In the genomic region with DNA sequence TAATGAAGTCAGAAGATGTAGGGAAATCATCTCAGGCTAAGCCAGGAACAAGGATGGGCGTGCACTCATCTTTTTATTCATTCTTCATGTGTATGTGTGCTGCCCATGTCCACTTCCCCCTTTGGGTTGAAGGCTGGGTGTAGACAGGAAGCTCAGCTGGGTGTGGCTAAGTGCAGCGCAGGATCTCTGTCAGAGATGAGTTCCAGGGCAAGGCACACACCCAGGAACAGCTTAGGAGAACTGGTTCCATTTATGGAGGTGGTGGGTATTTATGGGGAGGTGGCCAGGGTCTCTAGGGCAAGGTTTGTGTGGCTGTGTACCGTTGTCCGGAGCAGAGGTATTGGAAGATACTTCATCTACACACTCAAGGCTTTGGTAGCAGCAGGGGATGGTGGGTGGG, we compare ENCODE assay signal across 8 mouse cellular contexts. TPM values are rescaled to one million over a fixed set of nuclear protein-coding genes. Genes with fewer than 3 reads are reported as not detected.
A peak's percentile ranks its signal among the peaks of the same experiment; 100 is the strongest.
DNase-seq lines count a peak whose midpoint lies in the region; ATAC-seq and TF ChIP-seq lines count a peak whose summit lies in the region.
"Had no signal": no experiment of that assay in that cellular context is flagged by ENCODE, and none has a peak within 500 bp of the region (broad histone marks: within the 10 kb centered on the region; RNA-seq: fewer than 3 reads in every experiment).

No protein-coding gene starts in this region.

- H3K27ac ChIP-seq in MEL (ENCODE audit: control insufficient read depth, low read depth, low read length) = peak overlapping the region; percentile 98
- no peak overlapping the region for H3K27ac ChIP-seq in forebrain, embryonic 12.5 days
- H3K27ac ChIP-seq in forebrain, embryonic 10.5 days = no peak overlapping the region

- WGBS in forebrain, embryonic 12.5 days = 86% methylated on average over 4 of the region's 4 CpGs
- 84% methylated on average over 4 of the region's 4 CpGs for WGBS in forebrain, embryonic 10.5 days

- peak overlapping the region; percentile 63 to 81 for H3K4me3 ChIP-seq in MEL (ENCODE audit: control insufficient read depth in 1 of 2, insufficient read depth in 1 of 2, low read depth in 2 of 2, low read length in 2 of 2)
- H3K4me3 ChIP-seq in megakaryocyte, embryonic 14.5 days (replicated peaks) = peak overlapping the region; percentile 77
- no peak overlapping the region for H3K4me3 ChIP-seq in forebrain, embryonic 12.5 days (replicated peaks)
- no peak overlapping the region for H3K4me3 ChIP-seq in forebrain, embryonic 10.5 days

- no peaks in the 10 kb centered on the region for H3K9me3 ChIP-seq in MEL (replicated peaks; ENCODE audit: insufficient read depth, low read length)
- no peaks in the 10 kb centered on the region for H3K9me3 ChIP-seq in megakaryocyte, embryonic 14.5 days
- H3K9me3 ChIP-seq in forebrain, embryonic 12.5 days = no peaks in the 10 kb centered on the region
- H3K9me3 ChIP-seq in forebrain, embryonic 10.5 days = no peaks in the 10 kb centered on the region

- H3K9ac ChIP-seq in MEL (ENCODE audit: control insufficient read depth, low read depth, low read length, poor library complexity, severe bottlenecking) = peak overlapping the region; percentile 76
- no peak overlapping the region for H3K9ac ChIP-seq in forebrain, embryonic 12.5 days

- peaks cover 0 to 24% of the 10 kb centered on the region in 2 experiments; a peak in 2 of 4 replicates for H3K36me3 ChIP-seq in MEL (ENCODE audit: control insufficient read depth in 1 of 2, insufficient read depth in 2 of 2, low read length in 2 of 2)
- H3K36me3 ChIP-seq in megakaryocyte, embryonic 14.5 days (replicated peaks; ENCODE audit: low read length) = no peaks in the 10 kb centered on the region
- no peaks in the 10 kb centered on the region for H3K36me3 ChIP-seq in forebrain, embryonic 12.5 days (replicated peaks)
- H3K36me3 ChIP-seq in forebrain, embryonic 10.5 days (replicated peaks) = no peaks in the 10 kb centered on the region

- DNase-seq in CD4-positive helper T cell, adult 2 months (ENCODE audit: low read depth, low spot score) = peak; percentile 71
- DNase-seq in MEL (ENCODE audit: low read depth, low spot score) (peak; percentile 94), liver (peak; percentile 78)
- DNase-seq in forebrain, embryonic 10.5 days (ENCODE audit: extremely low spot score, low spot score) = no peak
- DNase-seq in cerebellum, adult 11 months = no peak

- H3K27me3 ChIP-seq in MEL (ENCODE audit: control insufficient read depth in 1 of 2, insufficient read depth in 2 of 2, low read length in 2 of 2) = no peaks in the 10 kb centered on the region
- H3K27me3 ChIP-seq in megakaryocyte, embryonic 14.5 days (replicated peaks) = no peaks in the 10 kb centered on the region
- H3K27me3 ChIP-seq in forebrain, embryonic 12.5 days = no peaks in the 10 kb centered on the region
- H3K27me3 ChIP-seq in forebrain, embryonic 10.5 days (ENCODE audit: poor library complexity, severe bottlenecking) = no peaks in the 10 kb centered on the region

- TF ChIP-seq POLR2A in MEL (IDR thresholded peaks at IDR 0.05; ENCODE audit: control insufficient read depth in 1 of 2, insufficient read depth in 1 of 2, low read depth in 1 of 2, low read length in 2 of 2, poor library complexity in 1 of 2) = peak; percentile 56 to 92

- no peaks in the 10 kb centered on the region; the same call in 1 of the 2 replicates for H3K79me2 ChIP-seq in MEL (ENCODE audit: control insufficient read depth, insufficient read depth, low read length, poor library complexity)

- no peak overlapping the region for H3K4me2 ChIP-seq in forebrain, embryonic 12.5 days

- H3K4me1 ChIP-seq in MEL (ENCODE audit: control insufficient read depth in 1 of 2, insufficient read depth in 2 of 2, low read length in 2 of 2) = peaks cover 18 to 30% of the 10 kb centered on the region in 2 experiments
- H3K4me1 ChIP-seq in megakaryocyte, embryonic 14.5 days = peaks cover 55% of the 10 kb centered on the region
- no peaks in the 10 kb centered on the region for H3K4me1 ChIP-seq in forebrain, embryonic 12.5 days
- peaks cover 8% of the 10 kb centered on the region for H3K4me1 ChIP-seq in forebrain, embryonic 10.5 days

- TF ChIP-seq CTCF in MEL (IDR thresholded peaks at IDR 0.05 in 2 of 3, conservative IDR thresholded peaks at IDR 0.05 in 1 of 3; ENCODE audit: control insufficient read depth in 1 of 3, insufficient read depth in 1 of 3, low read depth in 2 of 3, low read length in 3 of 3, poor library complexity in 1 of 3, severe bottlenecking in 1 of 3) = no peak

- no peak for ATAC-seq in forebrain, embryonic 12.5 days (ENCODE audit: low FRiP score)
- ATAC-seq: intestine, postnatal 0 days had no signal

- TF ChIP-seq RAD21 in MEL (IDR thresholded peaks at IDR 0.05; ENCODE audit: low read depth, low read length) = no peak

- TF ChIP-seq EP300 in MEL (IDR thresholded peaks at IDR 0.05; ENCODE audit: low read depth in 1 of 2, low read length in 2 of 2) = peak; percentile 80 to 81

TF ChIP-seq in MEL, 35 proteins besides CTCF, POLR2A, EP300 and RAD21:
- peak; percentile 93 for TF ChIP-seq ZMIZ1 (IDR thresholded peaks at IDR 0.05; ENCODE audit: low read depth, low read length)
- TF ChIP-seq MEF2A (IDR thresholded peaks at IDR 0.05; ENCODE audit: extremely low read depth, insufficient replicate concordance, low read depth, low read length, poor library complexity, severe bottlenecking) = no peak
- no peak for TF ChIP-seq ZKSCAN1 (IDR thresholded peaks at IDR 0.05; ENCODE audit: low read depth, low read length)
- no peak for TF ChIP-seq E2F4 (IDR thresholded peaks at IDR 0.05; ENCODE audit: borderline replicate concordance, low read depth, low read length)
- no peak for TF ChIP-seq MAZ (IDR thresholded peaks at IDR 0.05; ENCODE audit: low read depth, low read length)
- peak; percentile 39; the same call in 1 of the 2 replicates for TF ChIP-seq POLR2AphosphoS2 (IDR thresholded peaks at IDR 0.05; ENCODE audit: low read length)
- peak; percentile 44; the same call in 1 of the 2 replicates for TF ChIP-seq NRF1 (IDR thresholded peaks at IDR 0.05; ENCODE audit: insufficient read depth, low read depth, low read length, poor library complexity, severe bottlenecking)
- peak; percentile 81 for TF ChIP-seq NELFE (IDR thresholded peaks at IDR 0.05; ENCODE audit: low read depth, low read length)
- TF ChIP-seq CHD2 (IDR thresholded peaks at IDR 0.05; ENCODE audit: low read length) = no peak
- TF ChIP-seq RCOR1 (IDR thresholded peaks at IDR 0.05; ENCODE audit: low read depth, low read length) = peak; percentile 55; the same call in 1 of the 2 replicates
- TF ChIP-seq SIN3A (IDR thresholded peaks at IDR 0.05; ENCODE audit: low read length) = peak; percentile 63; the same call in 1 of the 2 replicates
- no peak for TF ChIP-seq BHLHE40 (IDR thresholded peaks at IDR 0.05; ENCODE audit: borderline replicate concordance, low read depth, low read length)
- no peak for TF ChIP-seq GABPA (IDR thresholded peaks at IDR 0.05; ENCODE audit: low read depth, low read length)
- 0 out of 2 replicates have a peak, but pooled peaks have one; percentile 28 for TF ChIP-seq CHD1 (IDR thresholded peaks at IDR 0.05; ENCODE audit: low read depth, low read length)
- TF ChIP-seq ELF1 (IDR thresholded peaks at IDR 0.05; ENCODE audit: low read depth, low read length) = peak; percentile 75
- TF ChIP-seq MXI1 (IDR thresholded peaks at IDR 0.05; ENCODE audit: low read depth, low read length) = peak; percentile 80
- TF ChIP-seq TCF12 (IDR thresholded peaks at IDR 0.05; ENCODE audit: low read depth, low read length) = peak; percentile 59
- TF ChIP-seq ZC3H11A (IDR thresholded peaks at IDR 0.05; ENCODE audit: low read depth, low read length) = no peak
- TF ChIP-seq MYC (IDR thresholded peaks at IDR 0.05; ENCODE audit: low read depth, low read length) = no peak; the same call in 1 of the 2 replicates
- no peak for TF ChIP-seq USF2 (IDR thresholded peaks at IDR 0.05; ENCODE audit: borderline replicate concordance in 1 of 2, insufficient read depth in 1 of 2, low read depth in 1 of 2, low read length in 2 of 2)
- TF ChIP-seq SMC3 (IDR thresholded peaks at IDR 0.05; ENCODE audit: low read depth, low read length) = 0 out of 2 replicates have a peak, but pooled peaks have one; percentile 6
- peak; percentile 38; the same call in 1 of the 2 replicates for TF ChIP-seq POLR2AphosphoS5 (IDR thresholded peaks at IDR 0.05; ENCODE audit: borderline replicate concordance, low read depth, low read length)
- no peak for TF ChIP-seq JUND (IDR thresholded peaks at IDR 0.05; ENCODE audit: low read depth, low read length)
- TF ChIP-seq ETS1 (IDR thresholded peaks at IDR 0.05; ENCODE audit: low read depth, low read length) = peak; percentile 84
- TF ChIP-seq MYB (IDR thresholded peaks at IDR 0.05; ENCODE audit: low read depth, low read length) = no peak
- no peak for TF ChIP-seq MAX (IDR thresholded peaks at IDR 0.05; ENCODE audit: low read length)
- TF ChIP-seq GATA1 (IDR thresholded peaks at IDR 0.05; ENCODE audit: low read depth, low read length) = peak; percentile 31; the same call in 1 of the 2 replicates
- no peak for TF ChIP-seq KAT2A (conservative IDR thresholded peaks at IDR 0.05; ENCODE audit: low read depth, low read length)
- TF ChIP-seq TBP (IDR thresholded peaks at IDR 0.05; ENCODE audit: low read depth, low read length) = peak; percentile 89
- TF ChIP-seq HCFC1 (IDR thresholded peaks at IDR 0.05; ENCODE audit: low read depth, low read length) = peak; percentile 48
- no peak for TF ChIP-seq TAL1 (IDR thresholded peaks at IDR 0.05; ENCODE audit: low read length)

RNA-seq across cellular contexts. Expression of gene Commd8, which starts 14.8 kb away (rescaled TPM):
- 45.3 and 45.6 TPM in 2 replicates for total RNA-seq in MEL (2012; rRNA removed)
- polyA plus RNA-seq in MEL (2012; ENCODE audit: insufficient read depth in 1 of 2, insufficient read length in 2 of 2, low read depth in 1 of 2, low replicate concordance in 2 of 2, missing spikeins in 1 of 2) = 10 to 100 TPM in 1 of 2 experiments, not detected in 1; 33.5 TPM
- 5.4 TPM in 1 of 2 replicates, not detected in the other for polyA plus RNA-seq in megakaryocyte, embryonic 14.5 days (2012; ENCODE audit: insufficient read depth, low replicate concordance)
- polyA plus RNA-seq in forebrain, embryonic 12.5 days (2016; fragmentation: Nextera tagmentation; extraction: Ambion mirVana) = 151 and 157 TPM in 2 replicates
- 153 and 161 TPM in 2 replicates for polyA plus RNA-seq in forebrain, embryonic 10.5 days (2016; fragmentation: Nextera tagmentation; extraction: Ambion mirVana)

Comparison
In these comparisons a context has a peak if more than half of its experiments do, and no peak if none do; other contexts are left out.
1. DNase-seq: peak in CD4-positive helper T cell, adult 2 months (single experiment), MEL (single experiment) and liver (single experiment); none in forebrain, embryonic 10.5 days (single experiment) and cerebellum, adult 11 months (single experiment).
2. H3K4me3 ChIP-seq: peak in MEL (2 of 2) and megakaryocyte, embryonic 14.5 days (single experiment); none in forebrain, embryonic 12.5 days (single experiment) and forebrain, embryonic 10.5 days (single experiment).